Mouse (Mus musculus): Measurements from ENCODE around the gene Cdkl3. TPM values are rescaled to one million over a fixed set of nuclear protein-coding genes. Genes with fewer than 3 reads are reported as not detected.

Cdkl3 gene
- total and polyA plus RNA-seq, 2 experiments from 2014 or later: 23.8 to 53.2 TPM

- Histone ChIP-seq H3K9ac (replicated peaks; ENCODE audit: low read length, poor library complexity, severe bottlenecking) (no peak overlapping the region), H3K4me2 (ENCODE audit: low read depth, low read length, poor library complexity, severe bottlenecking) (no peak overlapping the region), H3K27me3 (ENCODE audit: insufficient read depth, low read length) (no peaks in the 10 kb centered on the region), H3K4me3 (ENCODE audit: low read depth, low read length) (no peak overlapping the region), H3K9me3 (ENCODE audit: low read length) (no peaks in the 10 kb centered on the region), H3K36me3 (ENCODE audit: insufficient read depth, low read length) (peaks cover 6% of the 10 kb centered on the region; the same call in 1 of the 2 replicates), H3K4me1 (ENCODE audit: insufficient read depth, low read length) (no peaks in the 10 kb centered on the region), H3K27ac (ENCODE audit: low read depth, low read length) (no peak overlapping the region)
- TF ChIP-seq CTCF (IDR thresholded peaks at IDR 0.05): no peak
- no peak for DNase-seq (ENCODE audit: low spot score)
- 82% methylated on average over 8 of the region's 8 CpGs for WGBS
- ATAC-seq (ENCODE audit: low FRiP score): no peak
Observed at GRCm38 (mm10) chr11:52032356-52032755, 28.3 kb downstream of the Cdkl3 start.

GRCm38 (mm10) chr11:52033953-52034352 is 29.9 kb downstream of the Cdkl3 start:
- TF ChIP-seq CTCF (IDR thresholded peaks at IDR 0.05): no peak
- no peak for ATAC-seq (ENCODE audit: low FRiP score)
- H3K27me3 ChIP-seq (ENCODE audit: insufficient read depth, low read length): no peaks in the 10 kb centered on the region
- H3K9me3 ChIP-seq (ENCODE audit: low read length): no peaks in the 10 kb centered on the region
- H3K4me2 ChIP-seq (ENCODE audit: low read depth, low read length, poor library complexity, severe bottlenecking): no peak overlapping the region
- 91% methylated on average over 1 of the region's 1 CpGs for WGBS
- no peak overlapping the region for H3K9ac ChIP-seq (replicated peaks; ENCODE audit: low read length, poor library complexity, severe bottlenecking)
- peaks cover 6% of the 10 kb centered on the region; the same call in 1 of the 2 replicates for H3K36me3 ChIP-seq (ENCODE audit: insufficient read depth, low read length)
- DNase-seq (ENCODE audit: low spot score): no peak
- H3K27ac ChIP-seq (ENCODE audit: low read depth, low read length): no peak overlapping the region
- H3K4me3 ChIP-seq (ENCODE audit: low read depth, low read length): no peak overlapping the region
- H3K4me1 ChIP-seq (ENCODE audit: insufficient read depth, low read length): no peaks in the 10 kb centered on the region

GRCm38 (mm10) chr11:52035905-52036304 is 31.9 kb downstream of the Cdkl3 start:
- H3K27me3 ChIP-seq (ENCODE audit: insufficient read depth, low read length): no peaks in the 10 kb centered on the region
- no peak overlapping the region for H3K27ac ChIP-seq (ENCODE audit: low read depth, low read length)
- H3K4me3 ChIP-seq (ENCODE audit: low read depth, low read length): no peak overlapping the region
- TF ChIP-seq CTCF (IDR thresholded peaks at IDR 0.05): no peak
- H3K9me3 ChIP-seq (ENCODE audit: low read length): no peaks in the 10 kb centered on the region
- peaks cover 6% of the 10 kb centered on the region; the same call in 1 of the 2 replicates for H3K36me3 ChIP-seq (ENCODE audit: insufficient read depth, low read length)
- ATAC-seq (ENCODE audit: low FRiP score) (no peak), DNase-seq (ENCODE audit: low spot score) (no peak)
- H3K4me2 ChIP-seq (ENCODE audit: low read depth, low read length, poor library complexity, severe bottlenecking): no peak overlapping the region
- no peaks in the 10 kb centered on the region for H3K4me1 ChIP-seq (ENCODE audit: insufficient read depth, low read length)
- no peak overlapping the region for H3K9ac ChIP-seq (replicated peaks; ENCODE audit: low read length, poor library complexity, severe bottlenecking)
- 88% methylated on average over 3 of the region's 3 CpGs for WGBS

GRCm38 (mm10) chr11:52037659-52038058 is 33.6 kb downstream of the Cdkl3 start:
- no peak for ATAC-seq (ENCODE audit: low FRiP score)
- 43% methylated on average over 3 of the region's 3 CpGs for WGBS
- Histone ChIP-seq H3K4me3 (ENCODE audit: low read depth, low read length) (no peak overlapping the region), H3K4me1 (ENCODE audit: insufficient read depth, low read length) (no peaks in the 10 kb centered on the region), H3K9me3 (ENCODE audit: low read length) (no peaks in the 10 kb centered on the region), H3K4me2 (ENCODE audit: low read depth, low read length, poor library complexity, severe bottlenecking) (no peak overlapping the region), H3K9ac (replicated peaks; ENCODE audit: low read length, poor library complexity, severe bottlenecking) (no peak overlapping the region), H3K27me3 (ENCODE audit: insufficient read depth, low read length) (no peaks in the 10 kb centered on the region), H3K36me3 (ENCODE audit: insufficient read depth, low read length) (peaks cover 6% of the 10 kb centered on the region; the same call in 1 of the 2 replicates), H3K27ac (ENCODE audit: low read depth, low read length) (no peak overlapping the region)
- no peak for TF ChIP-seq CTCF (IDR thresholded peaks at IDR 0.05)
- DNase-seq (ENCODE audit: low spot score): no peak

GRCm38 (mm10) chr11:52043224-52043623 is 39.2 kb downstream of the Cdkl3 start:
- 79% methylated on average over 3 of the region's 3 CpGs for WGBS
- no peak overlapping the region for H3K4me2 ChIP-seq (ENCODE audit: low read depth, low read length, poor library complexity, severe bottlenecking)
- no peaks in the 10 kb centered on the region for H3K9me3 ChIP-seq (ENCODE audit: low read length)
- no peak for DNase-seq (ENCODE audit: low spot score)
- H3K9ac ChIP-seq (replicated peaks; ENCODE audit: low read length, poor library complexity, severe bottlenecking): no peak overlapping the region
- no peak for ATAC-seq (ENCODE audit: low FRiP score)
- no peak overlapping the region for H3K4me3 ChIP-seq (ENCODE audit: low read depth, low read length)
- H3K36me3 ChIP-seq (ENCODE audit: insufficient read depth, low read length): peaks cover 3% of the 10 kb centered on the region; the same call in 1 of the 2 replicates
- peak; percentile 42 for TF ChIP-seq CTCF (IDR thresholded peaks at IDR 0.05)
- no peak overlapping the region for H3K27ac ChIP-seq (ENCODE audit: low read depth, low read length)
- no peaks in the 10 kb centered on the region for H3K27me3 ChIP-seq (ENCODE audit: insufficient read depth, low read length)
- H3K4me1 ChIP-seq (ENCODE audit: insufficient read depth, low read length): no peaks in the 10 kb centered on the region

- DNase-seq (ENCODE audit: low spot score): no peak
- H3K9ac ChIP-seq (replicated peaks; ENCODE audit: low read length, poor library complexity, severe bottlenecking): no peak overlapping the region
- H3K36me3 ChIP-seq (ENCODE audit: insufficient read depth, low read length): peaks cover 3% of the 10 kb centered on the region; the same call in 1 of the 2 replicates
- no peak overlapping the region for H3K4me2 ChIP-seq (ENCODE audit: low read depth, low read length, poor library complexity, severe bottlenecking)
- no peak overlapping the region for H3K4me3 ChIP-seq (ENCODE audit: low read depth, low read length)
- H3K4me1 ChIP-seq (ENCODE audit: insufficient read depth, low read length): no peaks in the 10 kb centered on the region
- no peak overlapping the region for H3K27ac ChIP-seq (ENCODE audit: low read depth, low read length)
- ATAC-seq (ENCODE audit: low FRiP score): no peak
- no peak for TF ChIP-seq CTCF (IDR thresholded peaks at IDR 0.05)
- no peaks in the 10 kb centered on the region for H3K9me3 ChIP-seq (ENCODE audit: low read length)
- H3K27me3 ChIP-seq (ENCODE audit: insufficient read depth, low read length): no peaks in the 10 kb centered on the region
Observed at GRCm38 (mm10) chr11:52044156-52044555, 40.1 kb downstream of the Cdkl3 start.
